Mouse (Mus musculus): ENCODE results near the gene Ulk2. TPM values are rescaled to one million over a fixed set of nuclear protein-coding genes. Genes with fewer than 3 reads are reported as not detected.

The Ulk2 gene
- polyA plus RNA-seq, 1 experiment = 7.2 TPM

GRCm38 (mm10) chr11:61751612-61752011 is 103.3 kb downstream of the Ulk2 start:
- TF ChIP-seq POLR2A (IDR thresholded peaks at IDR 0.05; ENCODE audit: borderline replicate concordance, control insufficient read depth, low read depth, low read length) = no peak
- TF ChIP-seq CTCF (IDR thresholded peaks at IDR 0.05; ENCODE audit: control insufficient read depth, insufficient read depth, low read length) = peak; percentile 48
- 69% methylated on average over 5 of the region's 5 CpGs for WGBS
- Histone ChIP-seq H3K27ac (ENCODE audit: control insufficient read depth, insufficient read depth, low read depth, low read length, poor library complexity) (no peak overlapping the region), H3K4me1 (ENCODE audit: control insufficient read depth, insufficient read depth, low read length) (peaks cover under 1% of the 10 kb centered on the region; the same call in 1 of the 2 replicates), H3K4me3 (replicated peaks; ENCODE audit: control insufficient read depth, low read depth, low read length) (no peak overlapping the region)

GRCm38 (mm10) chr11:61747161-61747560 is 107.7 kb downstream of the Ulk2 start:
- no peak overlapping the region for H3K4me3 ChIP-seq (replicated peaks; ENCODE audit: control insufficient read depth, low read depth, low read length)
- TF ChIP-seq CTCF (IDR thresholded peaks at IDR 0.05; ENCODE audit: control insufficient read depth, insufficient read depth, low read length) = no peak
- no peak for TF ChIP-seq POLR2A (IDR thresholded peaks at IDR 0.05; ENCODE audit: borderline replicate concordance, control insufficient read depth, low read depth, low read length)
- no peaks in the 10 kb centered on the region for H3K4me1 ChIP-seq (ENCODE audit: control insufficient read depth, insufficient read depth, low read length)
- WGBS = 68% methylated on average over 3 of the region's 3 CpGs
- no peak overlapping the region for H3K27ac ChIP-seq (ENCODE audit: control insufficient read depth, insufficient read depth, low read depth, low read length, poor library complexity)

- H3K4me3 ChIP-seq (replicated peaks; ENCODE audit: control insufficient read depth, low read depth, low read length) = no peak overlapping the region
- TF ChIP-seq POLR2A (IDR thresholded peaks at IDR 0.05; ENCODE audit: borderline replicate concordance, control insufficient read depth, low read depth, low read length) = no peak
- TF ChIP-seq CTCF (IDR thresholded peaks at IDR 0.05; ENCODE audit: control insufficient read depth, insufficient read depth, low read length) = no peak
- 92% methylated on average over 9 of the region's 9 CpGs for WGBS
- no peaks in the 10 kb centered on the region for H3K4me1 ChIP-seq (ENCODE audit: control insufficient read depth, insufficient read depth, low read length)
- no peak overlapping the region for H3K27ac ChIP-seq (ENCODE audit: control insufficient read depth, insufficient read depth, low read depth, low read length, poor library complexity)
Measured at GRCm38 (mm10) chr11:61745781-61746180, 109.1 kb downstream of the Ulk2 start.

GRCm38 (mm10) chr11:61744460-61744859 is 110.4 kb downstream of the Ulk2 start:
- H3K4me3 ChIP-seq (replicated peaks; ENCODE audit: control insufficient read depth, low read depth, low read length) = no peak overlapping the region
- WGBS = 69% methylated on average over 3 of the region's 3 CpGs
- H3K4me1 ChIP-seq (ENCODE audit: control insufficient read depth, insufficient read depth, low read length) = no peaks in the 10 kb centered on the region
- no peak overlapping the region for H3K27ac ChIP-seq (ENCODE audit: control insufficient read depth, insufficient read depth, low read depth, low read length, poor library complexity)
- TF ChIP-seq POLR2A (IDR thresholded peaks at IDR 0.05; ENCODE audit: borderline replicate concordance, control insufficient read depth, low read depth, low read length) = no peak
- TF ChIP-seq CTCF (IDR thresholded peaks at IDR 0.05; ENCODE audit: control insufficient read depth, insufficient read depth, low read length) = no peak

- Histone ChIP-seq H3K4me1 (ENCODE audit: control insufficient read depth, insufficient read depth, low read length) (no peaks in the 10 kb centered on the region), H3K4me3 (replicated peaks; ENCODE audit: control insufficient read depth, low read depth, low read length) (no peak overlapping the region), H3K27ac (ENCODE audit: control insufficient read depth, insufficient read depth, low read depth, low read length, poor library complexity) (no peak overlapping the region)
- TF ChIP-seq POLR2A (IDR thresholded peaks at IDR 0.05; ENCODE audit: borderline replicate concordance, control insufficient read depth, low read depth, low read length) (no peak), CTCF (IDR thresholded peaks at IDR 0.05; ENCODE audit: control insufficient read depth, insufficient read depth, low read length) (no peak)
- WGBS = 83% methylated on average over 3 of the region's 3 CpGs
Measured at GRCm38 (mm10) chr11:61743768-61744167, 111.1 kb downstream of the Ulk2 start.

GRCm38 (mm10) chr11:61740500-61740899 is 114.4 kb downstream of the Ulk2 start:
- no peak overlapping the region for H3K27ac ChIP-seq (ENCODE audit: control insufficient read depth, insufficient read depth, low read depth, low read length, poor library complexity)
- no peak overlapping the region for H3K4me3 ChIP-seq (replicated peaks; ENCODE audit: control insufficient read depth, low read depth, low read length)

GRCm38 (mm10) chr11:61737290-61737689 is 117.6 kb downstream of the Ulk2 start:
- H3K4me3 ChIP-seq (replicated peaks; ENCODE audit: control insufficient read depth, low read depth, low read length) = no peak overlapping the region
- 63% methylated on average over 1 of the region's 1 CpGs for WGBS

More at GRCm38 (mm10) chr11:61740500-61740899, 114.4 kb downstream of the Ulk2 start:
- H3K4me1 ChIP-seq (ENCODE audit: control insufficient read depth, insufficient read depth, low read length) = no peaks in the 10 kb centered on the region
- TF ChIP-seq CTCF (IDR thresholded peaks at IDR 0.05; ENCODE audit: control insufficient read depth, insufficient read depth, low read length) = no peak
- no peak for TF ChIP-seq POLR2A (IDR thresholded peaks at IDR 0.05; ENCODE audit: borderline replicate concordance, control insufficient read depth, low read depth, low read length)
- 79% methylated on average over 1 of the region's 1 CpGs for WGBS

GRCm38 (mm10) chr11:61732672-61733071 is 122.2 kb downstream of the Ulk2 start:
- no peak overlapping the region for H3K4me3 ChIP-seq (replicated peaks; ENCODE audit: control insufficient read depth, low read depth, low read length)
- 77% methylated on average over 7 of the region's 7 CpGs for WGBS
- no peak overlapping the region for H3K27ac ChIP-seq (ENCODE audit: control insufficient read depth, insufficient read depth, low read depth, low read length, poor library complexity)
- H3K4me1 ChIP-seq (ENCODE audit: control insufficient read depth, insufficient read depth, low read length) = no peaks in the 10 kb centered on the region; the same call in 1 of the 2 replicates
- TF ChIP-seq CTCF (IDR thresholded peaks at IDR 0.05; ENCODE audit: control insufficient read depth, insufficient read depth, low read length) (no peak), POLR2A (IDR thresholded peaks at IDR 0.05; ENCODE audit: borderline replicate concordance, control insufficient read depth, low read depth, low read length) (no peak)

More at GRCm38 (mm10) chr11:61737290-61737689, 117.6 kb downstream of the Ulk2 start:
- TF ChIP-seq CTCF (IDR thresholded peaks at IDR 0.05; ENCODE audit: control insufficient read depth, insufficient read depth, low read length) (no peak), POLR2A (IDR thresholded peaks at IDR 0.05; ENCODE audit: borderline replicate concordance, control insufficient read depth, low read depth, low read length) (no peak)
- Histone ChIP-seq H3K27ac (ENCODE audit: control insufficient read depth, insufficient read depth, low read depth, low read length, poor library complexity) (no peak overlapping the region), H3K4me1 (ENCODE audit: control insufficient read depth, insufficient read depth, low read length) (no peaks in the 10 kb centered on the region)

- Histone ChIP-seq H3K4me1 (ENCODE audit: control insufficient read depth, insufficient read depth, low read length) (no peaks in the 10 kb centered on the region; the same call in 1 of the 2 replicates), H3K4me3 (replicated peaks; ENCODE audit: control insufficient read depth, low read depth, low read length) (no peak overlapping the region), H3K27ac (ENCODE audit: control insufficient read depth, insufficient read depth, low read depth, low read length, poor library complexity) (no peak overlapping the region)
- WGBS = 23% methylated on average over 2 of the region's 2 CpGs
- TF ChIP-seq CTCF (IDR thresholded peaks at IDR 0.05; ENCODE audit: control insufficient read depth, insufficient read depth, low read length) (no peak), POLR2A (IDR thresholded peaks at IDR 0.05; ENCODE audit: borderline replicate concordance, control insufficient read depth, low read depth, low read length) (no peak)
Measured at GRCm38 (mm10) chr11:61728037-61728436, 126.8 kb downstream of the Ulk2 start.

Other genes with a start within 250 kb of the Ulk2 start
- gene Grap, start 201.8 kb downstream of the Ulk2 start, polyA plus RNA-seq (2011; ENCODE audit: insufficient read depth, insufficient read length, low replicate concordance, missing spikeins) = 8.2 and 11.8 TPM in 2 replicates
- gene Fam83g, start 171.0 kb downstream of the Ulk2 start, polyA plus RNA-seq (2011; ENCODE audit: insufficient read depth, insufficient read length, low replicate concordance, missing spikeins) = not detected in 2 replicates
- gene Slc5a10, start 134.2 kb downstream of the Ulk2 start, polyA plus RNA-seq (2011; ENCODE audit: insufficient read depth, insufficient read length, low replicate concordance, missing spikeins) = not detected in 2 replicates
- 5.0 and 15.5 TPM in 2 replicates for gene Prpsap2, start 93.0 kb downstream of the Ulk2 start, polyA plus RNA-seq (2011; ENCODE audit: insufficient read depth, insufficient read length, low replicate concordance, missing spikeins)
- gene Akap10, start 75.2 kb upstream of the Ulk2 start, polyA plus RNA-seq (2011; ENCODE audit: insufficient read depth, insufficient read length, low replicate concordance, missing spikeins) = 7.2 and 25.6 TPM in 2 replicates
- gene Specc1, start 101.7 kb upstream of the Ulk2 start, polyA plus RNA-seq (2011; ENCODE audit: insufficient read depth, insufficient read length, low replicate concordance, missing spikeins) = 69.9 and 73.8 TPM in 2 replicates

All from bone marrow, adult 2 months (tissue).